Mouse (Mus musculus): Measurements from ENCODE around the gene Trat1. TPM values are rescaled to one million over a fixed set of nuclear protein-coding genes. Genes with fewer than 3 reads are reported as not detected.

Trat1 gene
- polyA plus RNA-seq (2017; shearing (Covaris generic)): 152 TPM

DNA sequence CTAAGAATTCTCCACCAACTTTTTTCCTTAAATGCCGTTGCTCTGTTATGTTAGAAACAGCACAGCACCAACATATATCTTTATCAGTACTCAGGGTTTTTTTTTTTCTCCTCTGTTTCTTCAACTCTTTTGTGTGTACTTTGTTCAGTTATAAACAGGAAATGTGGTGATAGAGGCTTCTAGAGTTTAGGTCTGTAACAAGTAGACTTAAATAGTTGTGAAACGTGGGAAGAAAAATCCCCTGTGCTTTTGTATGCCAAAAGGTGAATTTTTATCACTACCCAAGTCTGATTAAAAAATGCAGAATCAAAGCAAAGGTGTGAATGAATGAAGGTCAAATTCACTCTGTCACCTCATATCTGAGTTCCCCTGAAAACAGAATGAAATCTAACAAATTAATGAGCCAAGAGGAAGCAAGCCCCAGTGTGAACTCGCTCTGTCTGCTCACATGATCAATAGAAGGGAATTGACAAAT, at the start of gene Trat1:
Trat1 (minus strand) TSS at position 51 of the 475 bp plus-strand sequence.

DNA sequence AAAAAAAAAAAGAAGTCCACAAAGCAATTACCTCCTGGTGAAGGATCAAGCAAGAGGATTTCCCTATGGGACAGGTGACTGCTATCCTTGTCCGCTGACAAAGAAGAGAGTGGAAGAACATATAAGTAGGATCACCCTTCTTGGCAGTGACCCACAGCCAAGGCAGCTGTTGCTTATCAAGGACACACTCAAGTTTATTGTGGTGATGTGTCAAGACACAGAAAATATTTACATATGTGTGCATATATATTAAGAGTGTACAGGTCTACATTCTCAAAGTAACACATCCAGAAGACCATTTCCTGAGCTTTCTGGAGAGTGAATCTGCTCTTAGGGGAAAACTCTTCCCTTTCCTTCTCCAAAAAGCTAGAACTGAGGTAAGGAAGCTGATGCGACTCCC, 44.9 kb upstream of the Trat1 start, which contains the start of gene Retnlb:
Retnlb (plus strand) TSS at position 162 of the 400 bp plus-strand sequence.

Other genes with a start within 250 kb of the Trat1 start
- not detected for gene Retnlb, start 44.8 kb upstream of the Trat1 start, polyA plus RNA-seq (2017; shearing (Covaris generic))
- not detected for gene Retnla, start 70.5 kb upstream of the Trat1 start, polyA plus RNA-seq (2017; shearing (Covaris generic))
- gene Retnlg, start 100.6 kb upstream of the Trat1 start, polyA plus RNA-seq (2017; shearing (Covaris generic)): not detected
- gene Dzip3, start 222.1 kb upstream of the Trat1 start, polyA plus RNA-seq (2017; shearing (Covaris generic)): 1.7 TPM
- 2.2 TPM for gene Cip2a, start 222.2 kb upstream of the Trat1 start, polyA plus RNA-seq (2017; shearing (Covaris generic))